Mouse (Mus musculus): Measurements from ENCODE around the gene Epha6. TPM values are rescaled to one million over a fixed set of nuclear protein-coding genes. Genes with fewer than 3 reads are reported as not detected.

The Epha6 gene
- polyA plus RNA-seq, 1 experiment, result not detected

GRCm38 (mm10) chr16:59769936-59770335, 835.4 kb downstream of the Epha6 start:
- Histone ChIP-seq H3K27ac (ENCODE audit: insufficient read depth, low read depth, low read length) (no peak overlapping the region), H3K4me1 (ENCODE audit: control insufficient read depth, insufficient read depth, insufficient read length, low read length) (no peaks in the 10 kb centered on the region), H3K27me3 (ENCODE audit: control insufficient read depth, insufficient read depth, low read length) (no peaks in the 10 kb centered on the region), H3K36me3 (ENCODE audit: control insufficient read depth, insufficient read depth, low read length) (no peaks in the 10 kb centered on the region), H3K4me3 (ENCODE audit: low read depth, low read length) (no peak overlapping the region)
- no peak for TF ChIP-seq CTCF (IDR thresholded peaks at IDR 0.05; ENCODE audit: extremely low read depth, insufficient read length, insufficient replicate concordance, low read depth, low read length)
- TF ChIP-seq POLR2A (IDR thresholded peaks at IDR 0.05; ENCODE audit: low read depth, low read length), result no peak
- 82% methylated on average over 7 of the region's 7 CpGs for WGBS

- WGBS, result 70% methylated on average over 4 of the region's 4 CpGs
- no peak for TF ChIP-seq CTCF (IDR thresholded peaks at IDR 0.05; ENCODE audit: extremely low read depth, insufficient read length, insufficient replicate concordance, low read depth, low read length)
- no peak for TF ChIP-seq POLR2A (IDR thresholded peaks at IDR 0.05; ENCODE audit: low read depth, low read length)
- no peak overlapping the region for H3K4me3 ChIP-seq (ENCODE audit: low read depth, low read length)
- no peaks in the 10 kb centered on the region for H3K27me3 ChIP-seq (ENCODE audit: control insufficient read depth, insufficient read depth, low read length)
- no peak overlapping the region for H3K27ac ChIP-seq (ENCODE audit: insufficient read depth, low read depth, low read length)
- H3K36me3 ChIP-seq (ENCODE audit: control insufficient read depth, insufficient read depth, low read length), result no peaks in the 10 kb centered on the region
- H3K4me1 ChIP-seq (ENCODE audit: control insufficient read depth, insufficient read depth, insufficient read length, low read length), result no peaks in the 10 kb centered on the region
Measured at GRCm38 (mm10) chr16:59760875-59761274, 844.5 kb downstream of the Epha6 start.

- no peak overlapping the region for H3K27ac ChIP-seq (ENCODE audit: insufficient read depth, low read depth, low read length)
- H3K27me3 ChIP-seq (ENCODE audit: control insufficient read depth, insufficient read depth, low read length), result no peaks in the 10 kb centered on the region
- no peaks in the 10 kb centered on the region for H3K4me1 ChIP-seq (ENCODE audit: control insufficient read depth, insufficient read depth, insufficient read length, low read length)
- H3K36me3 ChIP-seq (ENCODE audit: control insufficient read depth, insufficient read depth, low read length), result no peaks in the 10 kb centered on the region
- H3K4me3 ChIP-seq (ENCODE audit: low read depth, low read length), result no peak overlapping the region
- 31% methylated on average over 4 of the region's 4 CpGs for WGBS
- TF ChIP-seq CTCF (IDR thresholded peaks at IDR 0.05; ENCODE audit: extremely low read depth, insufficient read length, insufficient replicate concordance, low read depth, low read length), result no peak
- TF ChIP-seq POLR2A (IDR thresholded peaks at IDR 0.05; ENCODE audit: low read depth, low read length), result no peak
Measured at GRCm38 (mm10) chr16:59750905-59751304, 854.4 kb downstream of the Epha6 start.

DNA sequence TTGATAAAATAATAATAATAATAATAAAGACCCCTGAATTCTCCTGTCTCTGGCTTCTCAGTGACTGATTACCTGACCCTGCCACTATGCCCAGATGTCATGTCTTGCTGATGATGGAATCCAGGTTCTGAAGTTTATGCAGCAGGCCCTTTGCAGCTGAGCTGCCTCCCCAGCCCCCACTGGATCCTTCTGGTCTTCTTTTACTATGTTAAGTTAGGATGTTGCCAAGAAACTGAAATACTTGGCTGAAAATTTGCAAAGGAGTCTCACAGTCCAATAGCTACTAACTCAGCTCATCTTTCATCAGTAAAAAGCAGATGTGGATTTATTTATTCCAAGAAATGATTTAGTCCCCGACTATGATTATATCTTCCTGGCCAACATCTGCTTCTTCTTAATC, 861.7 kb downstream of the Epha6 start:
- no peak for TF ChIP-seq CTCF (IDR thresholded peaks at IDR 0.05; ENCODE audit: extremely low read depth, insufficient read length, insufficient replicate concordance, low read depth, low read length)
- TF ChIP-seq POLR2A (IDR thresholded peaks at IDR 0.05; ENCODE audit: low read depth, low read length), result no peak
- Histone ChIP-seq H3K4me1 (ENCODE audit: control insufficient read depth, insufficient read depth, insufficient read length, low read length) (no peaks in the 10 kb centered on the region), H3K36me3 (ENCODE audit: control insufficient read depth, insufficient read depth, low read length) (no peaks in the 10 kb centered on the region), H3K4me3 (ENCODE audit: low read depth, low read length) (no peak overlapping the region), H3K27ac (ENCODE audit: insufficient read depth, low read depth, low read length) (no peak overlapping the region), H3K27me3 (ENCODE audit: control insufficient read depth, insufficient read depth, low read length) (no peaks in the 10 kb centered on the region)
- WGBS, result 83% methylated on average over 1 of the region's 1 CpGs

GRCm38 (mm10) chr16:59715524-59715923, 889.8 kb downstream of the Epha6 start:
- WGBS, result 79% methylated on average over 4 of the region's 4 CpGs
- no peaks in the 10 kb centered on the region for H3K27me3 ChIP-seq (ENCODE audit: control insufficient read depth, insufficient read depth, low read length)
- no peak overlapping the region for H3K27ac ChIP-seq (ENCODE audit: insufficient read depth, low read depth, low read length)
- no peaks in the 10 kb centered on the region for H3K4me1 ChIP-seq (ENCODE audit: control insufficient read depth, insufficient read depth, insufficient read length, low read length)
- no peak overlapping the region for H3K4me3 ChIP-seq (ENCODE audit: low read depth, low read length)
- no peaks in the 10 kb centered on the region for H3K36me3 ChIP-seq (ENCODE audit: control insufficient read depth, insufficient read depth, low read length)
- no peak for TF ChIP-seq POLR2A (IDR thresholded peaks at IDR 0.05; ENCODE audit: low read depth, low read length)
- TF ChIP-seq CTCF (IDR thresholded peaks at IDR 0.05; ENCODE audit: extremely low read depth, insufficient read length, insufficient replicate concordance, low read depth, low read length), result no peak

GRCm38 (mm10) chr16:59693230-59693629, 912.1 kb downstream of the Epha6 start:
- H3K27ac ChIP-seq (ENCODE audit: insufficient read depth, low read depth, low read length), result no peak overlapping the region
- no peaks in the 10 kb centered on the region for H3K4me1 ChIP-seq (ENCODE audit: control insufficient read depth, insufficient read depth, insufficient read length, low read length)
- no peak overlapping the region for H3K4me3 ChIP-seq (ENCODE audit: low read depth, low read length)
- TF ChIP-seq CTCF (IDR thresholded peaks at IDR 0.05; ENCODE audit: extremely low read depth, insufficient read length, insufficient replicate concordance, low read depth, low read length), result no peak
- no peak for TF ChIP-seq POLR2A (IDR thresholded peaks at IDR 0.05; ENCODE audit: low read depth, low read length)
- no peaks in the 10 kb centered on the region for H3K36me3 ChIP-seq (ENCODE audit: control insufficient read depth, insufficient read depth, low read length)
- no peaks in the 10 kb centered on the region for H3K27me3 ChIP-seq (ENCODE audit: control insufficient read depth, insufficient read depth, low read length)
- 93% methylated on average over 7 of the region's 7 CpGs for WGBS

DNA sequence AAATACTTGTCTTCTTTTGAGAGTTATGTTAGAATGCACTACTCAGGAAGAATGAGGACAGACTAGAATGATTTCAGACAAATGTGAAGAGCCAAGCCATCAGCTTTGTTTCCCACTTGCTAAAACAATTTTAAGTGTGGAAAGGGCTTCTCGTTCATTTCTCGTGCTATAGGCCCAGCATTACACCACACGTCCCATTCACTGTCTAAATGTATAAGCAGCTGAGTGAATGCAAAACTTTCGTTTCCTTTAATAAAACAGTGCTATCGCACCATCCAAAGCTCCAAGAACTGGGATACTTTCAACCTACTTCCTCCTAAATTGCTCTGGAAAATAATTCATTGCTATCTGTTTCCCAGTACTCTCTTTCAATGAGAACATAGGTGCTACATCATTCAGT, 916.2 kb downstream of the Epha6 start:
- TF ChIP-seq CTCF (IDR thresholded peaks at IDR 0.05; ENCODE audit: extremely low read depth, insufficient read length, insufficient replicate concordance, low read depth, low read length) (no peak), POLR2A (IDR thresholded peaks at IDR 0.05; ENCODE audit: low read depth, low read length) (no peak)
- H3K4me1 ChIP-seq (ENCODE audit: control insufficient read depth, insufficient read depth, insufficient read length, low read length), result no peaks in the 10 kb centered on the region
- no peaks in the 10 kb centered on the region for H3K27me3 ChIP-seq (ENCODE audit: control insufficient read depth, insufficient read depth, low read length)
- H3K36me3 ChIP-seq (ENCODE audit: control insufficient read depth, insufficient read depth, low read length), result no peaks in the 10 kb centered on the region
- no peak overlapping the region for H3K27ac ChIP-seq (ENCODE audit: insufficient read depth, low read depth, low read length)
- 79% methylated on average over 5 of the region's 5 CpGs for WGBS
- H3K4me3 ChIP-seq (ENCODE audit: low read depth, low read length), result no peak overlapping the region

GRCm38 (mm10) chr16:59685135-59685534, 920.2 kb downstream of the Epha6 start:
- Histone ChIP-seq H3K27ac (ENCODE audit: insufficient read depth, low read depth, low read length) (no peak overlapping the region), H3K4me3 (ENCODE audit: low read depth, low read length) (no peak overlapping the region), H3K36me3 (ENCODE audit: control insufficient read depth, insufficient read depth, low read length) (no peaks in the 10 kb centered on the region), H3K4me1 (ENCODE audit: control insufficient read depth, insufficient read depth, insufficient read length, low read length) (no peaks in the 10 kb centered on the region), H3K27me3 (ENCODE audit: control insufficient read depth, insufficient read depth, low read length) (no peaks in the 10 kb centered on the region)
- 55% methylated on average over 5 of the region's 5 CpGs for WGBS
- TF ChIP-seq POLR2A (IDR thresholded peaks at IDR 0.05; ENCODE audit: low read depth, low read length), result no peak
- TF ChIP-seq CTCF (IDR thresholded peaks at IDR 0.05; ENCODE audit: extremely low read depth, insufficient read length, insufficient replicate concordance, low read depth, low read length), result no peak
